Mouse (Mus musculus): ENCODE measurements around the gene Srcap.
"Not testable (repeated sequence)": the region's sequence is repeated elsewhere in the genome, so short reads cannot be mapped to it uniquely, and the experiment has no call there.

The Srcap gene

GRCm38 (mm10) chr7:127511808-127512230, at the start of gene Srcap:
Gene Srcap (plus strand): TSS chr7:127511983.
- peak; percentile 98 for DNase-seq (ENCODE audit: low spot score)

GRCm38 (mm10) chr7:127465191-127465590, 46.6 kb upstream of the Srcap start:
- no peak for DNase-seq (ENCODE audit: low spot score)

DNA sequence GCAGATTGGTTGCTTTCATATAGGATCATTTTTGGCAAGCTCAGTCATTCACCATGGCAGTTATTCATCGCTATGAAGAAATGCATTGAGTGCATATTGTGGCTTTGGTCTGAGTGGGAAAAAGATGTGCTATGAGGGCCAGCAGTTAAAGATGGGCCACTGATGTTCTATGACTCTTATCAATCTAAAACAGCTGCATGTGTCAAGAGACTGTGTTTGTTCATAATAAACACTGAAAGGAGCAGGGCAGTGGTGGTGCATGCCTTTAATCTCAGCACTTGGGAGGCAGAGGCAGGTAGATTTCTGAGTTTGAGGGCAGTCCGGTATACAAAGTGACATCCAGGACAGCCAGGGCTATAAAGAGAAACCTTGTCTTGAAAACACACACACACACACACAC, 46.1 kb upstream of the Srcap start:
- not testable (repeated sequence) for DNase-seq (ENCODE audit: low spot score)

DNA sequence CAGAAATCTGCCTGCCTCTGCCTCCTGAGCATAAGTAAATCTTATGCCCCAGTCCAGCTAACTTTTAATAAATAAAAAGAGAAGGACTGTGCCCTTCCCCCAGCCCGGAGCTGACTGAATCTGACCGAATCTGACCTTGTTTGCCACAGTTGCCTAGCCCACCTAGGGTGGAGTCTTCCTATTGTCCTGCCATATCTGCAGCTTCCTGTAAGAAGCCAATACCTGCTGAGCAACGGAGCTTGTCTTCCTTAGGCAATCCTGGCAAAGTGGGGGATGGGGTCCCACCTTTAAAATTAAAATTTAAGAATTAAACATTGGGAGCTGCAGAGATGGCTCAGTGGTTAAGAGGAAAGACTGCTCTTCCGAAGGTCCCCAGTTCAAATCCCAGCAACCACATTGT, 45.2 kb upstream of the Srcap start:
- DNase-seq (ENCODE audit: low spot score) = no peak

DNA sequence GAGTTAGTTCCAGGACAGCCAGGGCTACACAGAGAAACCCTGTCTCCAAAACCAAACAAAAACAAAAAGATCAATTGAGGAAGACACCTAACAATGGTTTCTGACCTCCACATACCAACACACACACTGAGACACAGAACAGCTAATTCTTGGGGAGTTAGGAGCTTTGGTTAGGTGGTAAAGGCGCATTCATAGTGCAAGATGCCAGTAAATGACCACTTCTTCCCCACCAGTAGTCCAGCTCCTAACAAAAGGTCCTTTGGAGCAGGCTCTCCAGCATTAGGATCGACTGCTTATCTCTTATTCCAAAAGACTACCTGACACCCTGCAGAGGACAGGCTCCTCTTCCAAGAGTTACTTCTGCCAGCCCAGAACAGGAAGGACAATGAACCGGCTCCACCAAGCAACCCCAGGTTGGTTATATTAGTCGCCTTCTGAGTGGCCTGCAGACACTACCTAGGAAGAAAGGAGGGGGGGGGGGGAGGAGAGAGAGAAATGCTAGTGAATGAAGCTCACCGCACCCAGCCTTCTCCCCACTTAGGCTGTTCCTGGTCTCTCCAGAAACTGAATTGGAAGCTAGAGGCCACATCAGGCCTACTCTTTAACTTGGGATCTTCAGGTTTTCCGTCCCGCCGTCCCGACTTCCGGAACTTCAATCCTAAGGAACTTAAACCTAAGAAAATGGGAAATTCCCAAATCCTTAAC, 41.6 kb upstream of the Srcap start:
- no peak for DNase-seq (ENCODE audit: low spot score)

DNA sequence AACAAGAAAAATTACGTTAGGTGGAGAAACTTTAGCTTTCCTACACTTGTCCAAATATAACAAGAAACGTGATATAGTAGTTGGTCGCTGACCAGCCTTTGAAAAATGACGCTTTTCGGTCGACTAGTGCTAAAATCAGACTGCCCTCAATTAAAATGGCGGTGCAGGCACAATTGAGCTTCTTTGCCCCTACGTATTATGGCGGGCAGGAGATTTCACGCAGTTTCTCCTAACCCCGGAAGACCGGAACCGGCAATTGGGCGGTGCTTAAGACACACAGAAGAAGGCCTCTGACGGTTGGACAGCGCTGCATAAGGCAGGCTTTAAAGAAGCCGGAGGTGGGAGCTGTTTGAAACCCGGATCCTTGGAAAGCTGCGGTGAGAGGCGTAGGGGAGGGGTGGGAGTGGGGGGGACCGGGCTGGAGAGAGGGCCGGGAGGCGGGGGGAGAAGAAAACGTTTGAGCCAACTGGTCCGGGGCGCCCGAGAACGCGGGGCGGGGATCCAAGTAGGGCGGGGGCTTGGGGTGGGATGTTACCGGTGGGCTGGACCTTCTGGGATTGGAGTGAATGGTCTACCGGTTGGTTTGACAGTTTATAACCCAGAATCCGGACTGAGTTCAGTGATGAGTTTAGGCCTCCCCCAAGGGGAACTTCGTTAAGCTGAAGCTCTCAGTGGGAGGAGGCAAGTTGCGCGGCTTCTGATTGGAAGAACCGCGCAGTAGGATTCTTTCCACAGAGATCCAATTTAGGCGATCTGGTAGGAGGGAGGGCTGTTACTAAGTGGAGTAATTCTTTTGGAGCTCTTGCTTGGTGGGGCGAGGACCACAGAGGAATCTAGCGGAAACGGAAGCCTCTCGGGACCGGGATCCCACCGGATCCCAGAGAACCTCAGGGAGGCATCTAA, 40.8 kb upstream of the Srcap start:
- DNase-seq (ENCODE audit: low spot score) = peak; percentile 92

DNA sequence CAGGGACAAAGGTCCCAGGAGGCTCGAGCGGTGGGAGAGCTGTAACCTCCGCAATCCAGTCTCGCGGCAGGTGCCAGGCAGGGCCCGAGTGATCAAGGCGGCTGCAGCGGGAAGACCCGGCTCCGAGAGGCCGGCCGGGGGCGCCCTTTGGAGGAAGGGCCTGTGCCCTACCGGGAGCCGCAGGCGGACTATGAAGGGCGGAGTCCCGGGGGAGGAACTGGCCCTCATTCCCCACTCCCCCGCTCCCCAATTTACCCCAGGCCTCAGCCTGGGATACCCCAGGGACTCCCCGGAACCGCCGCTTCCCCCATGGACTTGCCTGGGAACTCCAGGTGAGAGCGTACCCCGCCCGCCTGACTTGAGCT, 40.2 kb upstream of the Srcap start:
- DNase-seq (ENCODE audit: low spot score) = peak; percentile 34

DNA sequence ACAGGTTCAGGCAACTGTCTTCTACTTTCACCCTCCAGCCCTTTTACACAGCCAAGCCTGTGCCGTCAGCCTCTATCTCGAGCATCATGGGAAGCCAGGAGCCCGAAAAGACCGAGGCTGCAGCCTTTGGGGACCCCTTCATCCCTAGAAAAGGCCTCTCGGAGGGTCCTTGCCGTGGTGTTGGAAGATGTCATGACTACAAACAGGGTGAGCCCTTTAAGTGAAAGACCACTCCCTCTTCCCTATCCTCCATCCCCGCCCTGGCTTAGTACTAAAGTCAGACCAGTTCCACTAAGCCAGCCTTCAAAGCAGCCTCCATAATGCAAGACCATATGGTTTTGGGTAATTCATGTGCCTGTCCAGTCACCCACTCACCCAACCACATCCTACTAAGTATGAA, 39.7 kb upstream of the Srcap start:
- DNase-seq (ENCODE audit: low spot score) = no peak

DNA sequence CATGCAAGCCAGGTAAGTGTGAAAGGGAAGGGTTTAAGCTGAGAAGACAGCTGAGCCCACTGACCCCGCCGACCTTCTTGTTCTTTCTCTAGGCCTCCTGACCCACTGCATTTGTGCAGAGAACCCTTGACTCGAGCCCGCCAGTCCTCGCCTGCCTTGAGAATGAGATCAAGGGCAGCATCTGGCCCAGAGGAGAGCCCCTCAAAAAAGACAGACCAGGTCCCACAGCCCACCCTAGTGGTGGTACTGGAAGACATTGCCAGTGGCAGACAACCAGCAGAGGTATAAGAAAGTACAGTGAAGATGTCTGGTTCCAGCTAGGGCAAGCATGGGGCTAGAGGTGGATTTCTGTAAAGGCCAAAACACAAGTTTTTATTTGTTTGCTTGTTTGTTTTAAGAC, 38.1 kb upstream of the Srcap start:
- DNase-seq (ENCODE audit: low spot score) = no peak

GRCm38 (mm10) chr7:127474378-127475070, 37.3 kb upstream of the Srcap start:
- no peak for DNase-seq (ENCODE audit: low spot score)

GRCm38 (mm10) chr7:127475186-127475740, 36.5 kb upstream of the Srcap start:
- no peak for DNase-seq (ENCODE audit: low spot score)

- DNase-seq (ENCODE audit: low spot score) = no peak
Observed at GRCm38 (mm10) chr7:127476336-127476735, 35.4 kb upstream of the Srcap start.

DNA sequence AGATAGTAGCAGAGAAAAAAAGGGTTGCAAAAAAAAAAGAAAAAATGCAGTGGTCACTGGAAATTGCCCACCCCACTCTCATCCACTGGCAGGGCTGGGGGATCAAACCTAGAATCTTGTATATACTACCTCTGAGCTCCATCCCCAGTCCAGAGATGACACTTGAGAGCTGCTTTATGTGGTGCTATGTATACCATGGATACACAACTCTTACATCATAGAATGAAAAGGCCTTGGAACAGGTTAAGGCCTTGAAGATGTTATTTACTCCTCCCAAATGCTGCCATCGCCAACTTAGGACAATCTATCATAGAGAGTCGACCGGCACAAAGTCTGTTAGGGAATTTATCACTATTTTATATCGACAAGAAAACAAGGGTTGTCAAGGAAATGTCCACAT, 34.9 kb upstream of the Srcap start:
- no peak for DNase-seq (ENCODE audit: low spot score)

DNA sequence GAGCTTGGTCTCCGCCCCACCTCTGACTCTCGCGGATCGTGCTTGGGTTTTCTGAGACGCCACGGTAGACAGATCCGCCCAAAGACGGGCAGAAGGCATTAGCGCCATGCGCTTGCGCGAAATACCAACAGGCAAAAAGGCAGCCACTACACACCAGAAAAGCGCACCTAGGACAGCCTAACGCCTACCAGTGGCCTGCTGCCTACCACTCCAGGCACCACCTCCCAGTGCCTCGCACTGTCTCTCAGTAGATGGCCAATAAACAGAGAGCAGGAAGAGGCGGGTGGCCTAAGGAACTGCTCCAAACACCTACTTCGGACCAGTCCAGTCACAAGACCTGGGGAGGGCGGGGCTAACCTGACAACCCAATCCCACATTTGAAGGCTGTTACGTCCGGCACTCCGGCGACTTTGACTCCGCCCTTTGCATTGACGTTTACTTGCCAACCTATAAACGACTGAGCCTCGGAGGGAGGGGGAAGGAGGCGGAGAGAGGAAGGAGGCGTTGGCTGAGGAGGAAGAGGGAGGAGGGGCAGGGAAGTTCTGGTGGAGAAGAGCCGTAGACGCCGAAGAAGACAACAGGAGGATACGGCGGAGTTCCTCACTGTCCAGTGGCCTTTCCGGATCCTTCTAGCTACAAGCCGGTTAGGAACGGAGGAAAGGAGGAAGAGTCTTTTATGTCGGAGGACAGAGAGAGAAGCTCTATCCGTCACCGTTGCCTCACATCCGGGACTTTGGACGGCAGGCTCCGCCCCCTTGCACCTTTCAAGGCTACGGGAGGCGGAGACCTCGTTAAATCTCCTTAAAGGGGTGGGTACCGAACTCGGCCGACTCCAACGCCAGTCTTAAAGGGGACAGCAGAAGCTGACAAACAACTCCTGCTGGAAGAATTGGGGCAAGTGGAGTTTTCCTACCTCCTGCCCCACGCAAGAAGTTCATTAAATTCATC, 33.8 kb upstream of the Srcap start:
- DNase-seq (ENCODE audit: low spot score) = peak; percentile 100

- DNase-seq (ENCODE audit: low spot score) = no peak
Observed at GRCm38 (mm10) chr7:127478635-127479317, 33.0 kb upstream of the Srcap start, which contains the start of gene Fbrs. Gene Fbrs (plus strand): TSS chr7:127479199.

GRCm38 (mm10) chr7:127479318-127480225, 32.2 kb upstream of the Srcap start:
- peak; percentile 20 for DNase-seq (ENCODE audit: low spot score)

GRCm38 (mm10) chr7:127480321-127480720, 31.5 kb upstream of the Srcap start:
- DNase-seq (ENCODE audit: low spot score) = peak; percentile 81

- DNase-seq (ENCODE audit: low spot score) = no peak
Observed at GRCm38 (mm10) chr7:127485416-127485815, 26.4 kb upstream of the Srcap start.

- DNase-seq (ENCODE audit: low spot score) = not testable (repeated sequence)
Observed at GRCm38 (mm10) chr7:127488364-127488763, 23.4 kb upstream of the Srcap start.

All from T-cell, adult 2 months (primary cell).